Mouse (Mus musculus): Measurements from ENCODE around the gene Gm8879. TPM values are rescaled to one million over a fixed set of nuclear protein-coding genes. Genes with fewer than 3 reads are reported as not detected.
"Not testable (repeated sequence)": the region's sequence is repeated elsewhere in the genome, so short reads cannot be mapped to it uniquely, and the experiment has no call there.

Gm8879 gene
- not detected in 2 replicates for polyA plus RNA-seq (2014; fragmentation: Nextera tagmentation; extraction: Ambion mirVana)

GRCm38 (mm10) chr5:11127334-11127733, at the start of gene Gm8879:
Gene Gm8879, plus strand, starts transcription at chr5:11127634.
- ATAC-seq (replicated peaks; ENCODE audit: insufficient number of reproducible peaks, low FRiP score, low TSS enrichment, low read depth) = not testable (repeated sequence)

GRCm38 (mm10) chr5:11138031-11138430, 10.6 kb downstream of the Gm8879 start:
- not testable (repeated sequence) for H3K27me3 ChIP-seq (ENCODE audit: control insufficient read depth, insufficient read depth, low read length); DNase-seq (ENCODE audit: low spot score); H3K9me3 ChIP-seq (replicated peaks; ENCODE audit: control insufficient read depth, low read length); H3K4me3 ChIP-seq (ENCODE audit: low read depth, low read length); H3K4me2 ChIP-seq (ENCODE audit: low read depth, low read length); H3K4me1 ChIP-seq (ENCODE audit: control insufficient read depth, insufficient read depth, low read length); H3K9ac ChIP-seq (replicated peaks; ENCODE audit: low read length); ATAC-seq (replicated peaks; ENCODE audit: insufficient number of reproducible peaks, low FRiP score, low TSS enrichment, low read depth); H3K27ac ChIP-seq (replicated peaks; ENCODE audit: low read depth, low read length); H3K36me3 ChIP-seq (replicated peaks; ENCODE audit: control insufficient read depth, insufficient read depth, low read depth, low read length)
- 93% methylated on average over 12 of the region's 12 CpGs for WGBS

More at GRCm38 (mm10) chr5:11127334-11127733, at the start of gene Gm8879:
- H3K9ac ChIP-seq (replicated peaks; ENCODE audit: low read length); H3K4me3 ChIP-seq (ENCODE audit: low read depth, low read length); H3K27ac ChIP-seq (replicated peaks; ENCODE audit: low read depth, low read length); H3K36me3 ChIP-seq (replicated peaks; ENCODE audit: control insufficient read depth, insufficient read depth, low read depth, low read length); H3K27me3 ChIP-seq (ENCODE audit: control insufficient read depth, insufficient read depth, low read length); DNase-seq (ENCODE audit: low spot score); H3K4me1 ChIP-seq (ENCODE audit: control insufficient read depth, insufficient read depth, low read length); H3K9me3 ChIP-seq (replicated peaks; ENCODE audit: control insufficient read depth, low read length); H3K4me2 ChIP-seq (ENCODE audit: low read depth, low read length): not testable (repeated sequence)
- WGBS = no CpG with 5 or more reads among the region's 3 CpGs

Other genes with a start within 250 kb of the Gm8879 start
- gene Gm8871, start 179.8 kb upstream of the Gm8879 start, polyA plus RNA-seq (2014; fragmentation: Nextera tagmentation; extraction: Ambion mirVana) = not detected in 2 replicates
- gene Gm8857, start 179.8 kb upstream of the Gm8879 start, polyA plus RNA-seq (2014; fragmentation: Nextera tagmentation; extraction: Ambion mirVana) = not detected in 2 replicates
- gene Gm5861, start 55.4 kb downstream of the Gm8879 start, polyA plus RNA-seq (2014; fragmentation: Nextera tagmentation; extraction: Ambion mirVana) = not detected in 2 replicates
- not detected in 2 replicates for gene Gm8890, start 128.4 kb downstream of the Gm8879 start, polyA plus RNA-seq (2014; fragmentation: Nextera tagmentation; extraction: Ambion mirVana)
- gene Speer1, start 213.9 kb downstream of the Gm8879 start, polyA plus RNA-seq (2014; fragmentation: Nextera tagmentation; extraction: Ambion mirVana) = not detected in 2 replicates

Measured in embryonic facial prominence, embryonic 11.5 days (tissue).